In the genomic region with DNA sequence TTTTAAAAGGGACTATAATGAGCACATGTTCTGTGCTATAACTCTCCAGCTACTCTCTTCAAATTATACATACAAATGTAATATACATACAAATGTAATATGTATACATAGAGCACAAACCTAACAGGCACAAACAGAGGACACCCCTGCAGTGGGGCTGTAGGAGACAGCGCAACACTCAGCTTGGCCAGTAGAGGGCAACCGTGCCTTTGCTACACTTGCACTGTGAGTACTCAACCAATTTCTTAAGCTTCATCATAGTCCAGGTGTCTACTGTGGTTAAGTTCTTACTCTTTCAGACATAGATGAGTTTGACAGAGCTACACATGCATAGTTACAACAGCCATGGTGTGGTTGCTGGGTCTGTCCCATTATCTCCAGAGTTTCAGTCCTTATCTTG, we compare ENCODE assay signal across 20 mouse cellular contexts. TPM values are rescaled to one million over a fixed set of nuclear protein-coding genes. Genes with fewer than 3 reads are reported as not detected.
DNase-seq lines count a peak whose midpoint lies in the region; ATAC-seq and TF ChIP-seq lines count a peak whose summit lies in the region.
"Not testable (repeated sequence)": the region's sequence is repeated elsewhere in the genome, so short reads cannot be mapped to it uniquely, and the experiment has no call there.
"Had no signal": no experiment of that assay in that cellular context is flagged by ENCODE, and none has a peak within 500 bp of the region (broad histone marks: within the 10 kb centered on the region; RNA-seq: fewer than 3 reads in every experiment).

No protein-coding gene starts in this region.

- H3K4me1 ChIP-seq in forebrain, postnatal 0 days (ENCODE audit: insufficient read depth); midbrain, postnatal 0 days (ENCODE audit: insufficient read depth, low read length): not testable (repeated sequence)

- not testable (repeated sequence) for H3K36me3 ChIP-seq in forebrain, postnatal 0 days (ENCODE audit: insufficient read depth); midbrain, postnatal 0 days (ENCODE audit: insufficient read depth, low read length)

- H3K9ac ChIP-seq in forebrain, postnatal 0 days; midbrain, postnatal 0 days (replicated peaks; ENCODE audit: low read length, poor library complexity, severe bottlenecking): not testable (repeated sequence)

- ATAC-seq in forebrain, postnatal 0 days; midbrain, postnatal 0 days (ENCODE audit: low FRiP score): not testable (repeated sequence)

- DNase-seq in A20 (ENCODE audit: low read depth, low spot score) = peak; percentile 84
- DNase-seq in adrenal gland, postnatal 10 days = peak; percentile 38
- not testable (repeated sequence) for DNase-seq in forebrain, postnatal 0 days; midbrain, postnatal 0 days (ENCODE audit: low spot score)
- DNase-seq in kidney, adult 11 months = peak; percentile 54
- DNase-seq in layer of hippocampus, adult 11-12 months (ENCODE audit: low spot score) = peak; percentile 12
- DNase-seq in left cerebral cortex, postnatal 25 days (ENCODE audit: low spot score in 2 of 2) = peak; percentile 6 to 29
- peak; percentile 41 for DNase-seq in testis, postnatal 10 days (ENCODE audit: low spot score)

- H3K27ac ChIP-seq in forebrain, postnatal 0 days (ENCODE audit: low read depth, low read length); midbrain, postnatal 0 days (ENCODE audit: low read depth, low read length): not testable (repeated sequence)

- not testable (repeated sequence) for H3K27me3 ChIP-seq in forebrain, postnatal 0 days (ENCODE audit: insufficient read depth, low read length); midbrain, postnatal 0 days (ENCODE audit: insufficient read depth, low read length)

- H3K4me2 ChIP-seq in forebrain, postnatal 0 days (ENCODE audit: low read depth); midbrain, postnatal 0 days (ENCODE audit: low read depth, low read length, poor library complexity, severe bottlenecking): not testable (repeated sequence)

- 44% methylated on average over 2 of the region's 2 CpGs for WGBS in forebrain, postnatal 0 days
- 39% methylated on average over 2 of the region's 2 CpGs for WGBS in midbrain, postnatal 0 days

- intact Hi-C loops in left cerebral cortex, postnatal 25 days (cut with DNase I) = not testable (repeated sequence)

- H3K9me3 ChIP-seq in forebrain, postnatal 0 days (ENCODE audit: low read length); midbrain, postnatal 0 days (ENCODE audit: low read length): not testable (repeated sequence)

- TF ChIP-seq CTCF in forebrain, postnatal 0 days (IDR thresholded peaks at IDR 0.05; ENCODE audit: low read depth) = 0 out of 2 replicates have a peak, but pooled peaks have one; percentile 10
- TF ChIP-seq CTCF in midbrain, postnatal 0 days (IDR thresholded peaks at IDR 0.05) = peak; percentile 37

- H3K4me3 ChIP-seq in forebrain, postnatal 0 days (ENCODE audit: low read depth, low read length); midbrain, postnatal 0 days (ENCODE audit: low read depth, low read length): not testable (repeated sequence)

RNA-seq across cellular contexts. Expression of gene Mup16, which starts 36.6 kb away (rescaled TPM):
- total RNA-seq in adrenal gland, postnatal 10 days (2021) = not detected
- not detected in 2 replicates for total RNA-seq in forebrain, postnatal 0 days (2014; rRNA removed)
- polyA plus RNA-seq in forebrain, postnatal 0 days (2015; fragmentation: Nextera tagmentation; extraction: Ambion mirVana) = not detected in 2 replicates
- not detected for total RNA-seq in left cerebral cortex, postnatal 25 days (2021)
- total RNA-seq in midbrain, postnatal 0 days (2014; rRNA removed) = not detected in 2 replicates
- polyA plus RNA-seq in midbrain, postnatal 0 days (2015; fragmentation: Nextera tagmentation; extraction: Ambion mirVana) = not detected in 2 replicates
- total RNA-seq: adrenal gland, postnatal 25 days; gastrocnemius, postnatal 4 days had no signal
- polyA plus RNA-seq: C2C12; erythroblast, embryonic 14.5 days; heart, embryonic 15.5 days; hindbrain, embryonic 15.5 days; large intestine, adult 2 months; limb, embryonic 13.5 days; lung, embryonic 15.5 days; midbrain, embryonic 10.5 days; Patski; spleen, adult 2 months had no signal

RNA-seq across cellular contexts. Expression of gene Mup17, which starts 39.8 kb away (rescaled TPM):
- total RNA-seq in adrenal gland, postnatal 10 days (2021) = not detected
- total RNA-seq in forebrain, postnatal 0 days (2014; rRNA removed) = not detected in 2 replicates
- not detected in 2 replicates for polyA plus RNA-seq in forebrain, postnatal 0 days (2015; fragmentation: Nextera tagmentation; extraction: Ambion mirVana)
- total RNA-seq in left cerebral cortex, postnatal 25 days (2021) = not detected
- not detected in 2 replicates for total RNA-seq in midbrain, postnatal 0 days (2014; rRNA removed)
- polyA plus RNA-seq in midbrain, postnatal 0 days (2015; fragmentation: Nextera tagmentation; extraction: Ambion mirVana) = not detected in 2 replicates
- total RNA-seq: adrenal gland, postnatal 25 days; gastrocnemius, postnatal 4 days had no signal
- polyA plus RNA-seq: C2C12; erythroblast, embryonic 14.5 days; heart, embryonic 15.5 days; hindbrain, embryonic 15.5 days; large intestine, adult 2 months; limb, embryonic 13.5 days; lung, embryonic 15.5 days; midbrain, embryonic 10.5 days; Patski; spleen, adult 2 months had no signal
